Mouse (Mus musculus) retina, postnatal 1 day (tissue): ENCODE measurements around the gene Wnt7b.
A peak's percentile ranks its signal among the peaks of the same experiment; 100 is the strongest.

ENCODE experiments used
- DNase-seq: peaks from one replicate; pipeline ENCODE4 v3.0.0-alpha.2; 2012

Gene Wnt7b

GRCm38 (mm10) chr15:85505118-85505925 is 77.0 kb downstream of the Wnt7b start:
- DNase-seq = peak; percentile 21

DNA sequence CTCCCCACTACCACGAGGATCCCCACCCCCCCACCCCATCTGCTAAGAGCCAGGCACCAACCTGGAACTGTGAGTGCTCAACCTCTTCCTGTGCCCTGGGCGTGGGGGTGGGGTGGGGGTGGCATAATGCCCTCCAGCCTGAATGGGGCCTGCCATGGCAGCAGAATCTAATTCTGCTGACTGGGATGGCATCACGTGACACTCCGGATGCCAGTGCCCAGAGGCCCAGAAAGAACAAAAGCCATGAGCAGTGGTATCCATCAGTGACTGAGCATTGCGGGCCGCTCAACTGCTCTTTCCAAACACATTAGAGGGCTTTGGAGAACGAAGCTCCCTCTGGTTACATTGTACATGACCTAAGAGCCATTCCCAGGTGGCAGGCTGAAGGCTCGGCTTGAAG is 79.1 kb downstream of the Wnt7b start, which contains the start of gene 7530416G11Rik:
7530416G11Rik (minus strand) TSS at position 101 of the 400 bp plus-strand sequence.
- DNase-seq = peak; percentile 52

DNA sequence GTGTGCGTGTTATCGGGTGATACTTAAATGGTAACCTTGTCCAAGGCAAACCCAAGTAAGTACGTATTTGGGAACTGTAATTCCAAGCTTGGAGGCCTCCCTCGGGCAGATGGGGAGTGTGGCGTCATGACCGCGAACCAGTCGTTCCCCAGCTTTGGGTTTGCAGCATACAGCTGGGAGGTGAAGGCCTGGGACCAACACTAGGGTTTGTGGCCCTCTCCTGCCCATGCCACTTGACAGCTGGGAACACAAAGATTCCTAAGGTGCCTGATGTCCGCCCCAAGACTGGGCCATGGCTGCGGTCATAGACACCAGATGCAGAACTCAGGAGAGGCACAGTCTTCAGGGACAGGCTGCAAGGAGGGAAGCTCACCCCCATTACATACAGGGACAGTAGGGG is 82.0 kb downstream of the Wnt7b start:
- DNase-seq = no peak

DNA sequence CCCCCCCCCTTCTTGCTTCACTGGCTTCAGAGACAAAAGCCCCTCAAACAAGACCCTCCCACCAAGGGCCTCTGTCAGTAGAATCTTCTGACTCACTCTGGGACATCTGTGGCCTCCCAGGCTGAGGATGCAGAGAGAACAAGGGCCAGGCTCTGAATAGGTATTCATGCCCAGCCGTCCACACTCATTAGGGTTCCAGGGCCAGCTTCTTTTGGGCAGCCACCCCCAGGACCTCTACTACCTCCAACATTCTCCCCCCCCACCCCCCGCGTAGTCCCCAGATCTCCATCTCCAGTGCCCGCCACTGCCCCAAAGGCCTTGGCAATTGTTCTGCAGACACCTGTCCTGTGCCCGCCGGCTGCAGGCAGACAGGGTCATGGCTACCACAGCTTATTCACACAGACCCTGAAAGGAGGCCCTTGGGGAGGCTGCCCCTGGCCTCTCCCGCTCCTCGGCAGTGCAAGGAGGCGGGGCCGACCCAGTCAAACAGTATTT is 84.2 kb downstream of the Wnt7b start:
- DNase-seq = peak; percentile 93

DNA sequence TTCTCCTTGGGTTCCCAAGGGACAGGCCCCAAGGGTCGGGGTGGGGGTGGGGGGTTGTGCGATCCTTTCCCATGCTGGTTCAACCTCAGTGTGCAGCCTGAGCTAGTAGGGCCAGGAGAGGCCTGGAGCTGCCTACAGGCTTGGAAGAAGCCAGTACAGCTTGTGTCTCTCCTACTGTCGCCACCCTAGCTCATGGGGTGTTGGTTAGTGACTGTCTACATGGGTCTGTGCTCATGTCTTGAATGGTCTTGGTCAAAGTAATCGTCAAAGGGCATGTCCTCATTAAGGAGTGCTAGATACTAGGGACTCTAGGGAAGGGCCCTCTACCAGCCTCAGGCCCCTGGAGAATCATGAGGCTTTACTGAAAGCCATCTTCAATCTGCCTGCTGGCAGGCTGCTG is 84.7 kb downstream of the Wnt7b start:
- DNase-seq = no peak

- peak; percentile 53 for DNase-seq
Observed at GRCm38 (mm10) chr15:85494163-85494621, 88.1 kb downstream of the Wnt7b start.

- peak; percentile 92 for DNase-seq
Observed at GRCm38 (mm10) chr15:85489751-85490150, 92.5 kb downstream of the Wnt7b start.

DNA sequence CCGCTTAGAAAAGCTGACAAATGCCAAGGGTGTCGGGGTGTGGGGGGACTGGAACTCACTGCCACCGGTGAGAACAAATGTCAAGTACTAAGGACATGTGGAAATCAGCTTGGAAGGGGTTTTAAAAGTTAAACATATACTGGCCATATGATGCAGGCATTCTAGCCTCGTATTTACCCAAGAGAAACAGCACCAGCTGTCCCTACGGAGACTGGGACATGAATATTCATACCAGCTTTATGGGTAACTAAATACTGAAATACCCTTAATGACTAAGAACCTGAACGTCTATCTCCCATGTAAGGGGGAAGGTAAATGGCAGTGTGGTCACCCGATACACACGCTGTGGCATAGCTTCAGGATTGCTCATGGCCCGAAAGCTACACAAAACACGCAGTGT is 93.4 kb downstream of the Wnt7b start:
- DNase-seq = no peak
